Mouse (Mus musculus) hindbrain, embryonic 13.5 days (tissue): ENCODE measurements around the gene Reep6. TPM values are rescaled to one million over a fixed set of nuclear protein-coding genes. Genes with fewer than 3 reads are reported as not detected.
A peak's percentile ranks its signal among the peaks of the same experiment; 100 is the strongest.

Source experiments
- ATAC-seq: fragments of 200-750 bp; cut with Nextera tagmentation; 2 replicates; pipeline ENCODE4 v1.8.0; 2017; ENCODE audit warnings: moderate TSS enrichment; ENCODE audit not compliant: low FRiP score
- H3K27ac ChIP-seq: fragments of 300-500 bp; sonication (generic); 2 replicates; pipeline ENCODE4 v1.5.1; 2015; ENCODE audit warnings: inconsistent platforms, mild to moderate bottlenecking, moderate library complexity
- H3K27me3 ChIP-seq: fragments of 300-500 bp; sonication (generic); 2 replicates; pipeline ENCODE4 v1.6.1; 2015; ENCODE audit warnings: mild to moderate bottlenecking, inconsistent platforms
- H3K36me3 ChIP-seq: fragments of 300-500 bp; sonication (generic); 2 replicates; pipeline ENCODE4 v1.6.1; 2015; ENCODE audit warnings: mild to moderate bottlenecking, inconsistent platforms
- H3K4me1 ChIP-seq: fragments of 300-500 bp; sonication (generic); replicated peaks from 2 replicates; pipeline ENCODE4 v1.6.1; 2015; ENCODE audit warnings: inconsistent platforms
- H3K4me2 ChIP-seq: fragments of 300-500 bp; sonication (generic); 2 replicates; pipeline ENCODE4 v1.6.1; 2015; ENCODE audit warnings: inconsistent platforms, mild to moderate bottlenecking, moderate library complexity
- H3K4me3 ChIP-seq: fragments of 300-500 bp; sonication (generic); 2 replicates; pipeline ENCODE4 v1.5.1; 2015; ENCODE audit warnings: mild to moderate bottlenecking, inconsistent platforms
- H3K9ac ChIP-seq: fragments of 300-500 bp; sonication (generic); 2 replicates; pipeline ENCODE4 v1.6.1; 2015; ENCODE audit warnings: mild to moderate bottlenecking, inconsistent platforms
- H3K9me3 ChIP-seq: fragments of 300-500 bp; sonication (generic); 2 replicates; pipeline ENCODE4 v1.6.1; 2016; ENCODE audit warnings: inconsistent platforms
- WGBS: fragments of 180-500 bp; shearing (Covaris S2); methylation state at CpG from one replicate; pipeline ENCODE4 v1.1.7; 2015; 5-methylcytosine and 5-hydroxymethylcytosine counted together
- polyA plus RNA-seq: library from polyadenylated mRNA; unstranded; fragments of >200 nt; fragmentation: Nextera tagmentation; extraction: Ambion mirVana; gene quantifications from 2 replicates; pipeline ENCODE4 v1.2.1, GENCODE M21; 2015

Gene Reep6
- 3.1 and 3.5 TPM in 2 replicates for polyA plus RNA-seq

DNA sequence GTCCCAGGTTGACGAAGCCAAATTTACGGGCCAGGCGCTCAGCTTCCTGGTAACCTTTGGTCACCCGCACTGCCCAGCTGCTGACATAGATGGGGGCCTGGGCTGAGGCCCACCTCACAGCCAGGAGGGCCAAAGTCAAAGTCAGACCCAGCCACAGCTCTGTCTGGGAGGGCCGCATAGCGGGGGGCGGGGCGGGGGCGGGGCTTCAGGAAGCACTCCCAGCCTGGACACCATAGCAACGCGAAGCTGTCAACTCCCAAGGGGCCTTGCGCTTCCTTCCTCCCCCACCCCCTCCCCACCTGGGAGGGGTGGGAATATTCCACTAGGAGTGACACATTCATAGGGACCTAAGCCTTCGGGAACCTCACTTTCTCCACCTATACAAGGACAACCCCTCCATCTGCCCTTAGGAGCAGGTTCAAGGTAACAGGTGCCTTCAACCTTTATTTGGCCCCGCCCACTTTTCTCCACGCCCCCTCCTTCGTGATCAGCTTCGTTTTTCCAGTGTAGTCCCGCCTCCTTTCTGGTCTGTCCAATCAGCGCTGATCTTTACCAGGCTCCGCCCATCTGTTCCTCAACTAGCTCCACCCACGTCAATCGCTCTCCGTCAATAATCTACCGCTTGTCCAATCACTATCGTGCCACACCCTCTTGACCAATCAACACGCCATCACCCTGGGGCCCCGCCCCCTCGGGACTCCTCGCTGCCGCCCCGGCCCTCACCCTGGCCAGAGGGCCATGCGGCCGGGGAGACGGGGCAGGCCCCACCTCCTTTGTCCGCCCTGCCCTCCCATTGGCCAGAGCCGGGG, at the start of gene Reep6, which contains the start of gene Pcsk4:
TSS of gene Reep6 (plus strand) at position 681 of the 809 bp plus-strand sequence.
TSS of gene Pcsk4 (minus strand) at position 226 of the 809 bp plus-strand sequence.
- Histone ChIP-seq H3K27ac (no peak within 1 kb of the TSS), H3K4me2 (peak within 1 kb of the TSS; percentile 79), H3K4me3 (peak within 1 kb of the TSS; percentile 46), H3K27me3 (peaks cover 48% of the 10 kb centered on the region), H3K4me1 (peaks cover 17% of the 10 kb centered on the region), H3K9ac (peak within 1 kb of the TSS; percentile 68), H3K36me3 (no peaks in the 10 kb centered on the region), H3K9me3 (no peaks in the 10 kb centered on the region)
- 5% methylated on average over 36 of the region's 36 CpGs for WGBS
- peak; percentile 89 for ATAC-seq

DNA sequence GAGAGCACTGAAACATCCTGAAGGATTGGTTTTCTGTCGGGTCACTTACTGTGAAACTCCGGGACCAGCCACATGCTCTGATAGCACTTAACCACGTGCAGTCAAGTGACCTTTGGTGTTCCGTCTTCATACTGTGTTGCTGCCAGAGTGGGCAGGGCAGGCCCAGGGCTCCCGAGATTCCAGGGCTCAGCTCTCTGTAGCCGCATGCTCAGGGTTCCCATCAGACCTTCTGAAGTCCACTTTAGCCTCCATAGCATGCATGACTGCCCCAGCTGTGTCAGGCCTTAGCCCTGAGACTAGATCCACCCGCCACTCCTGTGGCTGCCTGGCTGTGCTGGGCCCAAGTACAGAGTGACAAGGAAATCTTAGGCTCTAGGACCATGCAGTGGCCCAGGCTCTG, 48.4 kb upstream of the Reep6 start:
- H3K9ac ChIP-seq, result peak overlapping the region; percentile 49; the same call in 1 of the 2 replicates
- no peak for ATAC-seq

GRCm38 (mm10) chr10:80281921-80282371, 47.8 kb upstream of the Reep6 start:
- 46% methylated on average over 8 of the region's 8 CpGs for WGBS
- no peaks in the 10 kb centered on the region for H3K9me3 ChIP-seq
- no peaks in the 10 kb centered on the region for H3K27me3 ChIP-seq
- H3K36me3 ChIP-seq, result peaks cover 96% of the 10 kb centered on the region
- peak overlapping the region; percentile 49; the same call in 1 of the 2 replicates for H3K9ac ChIP-seq
- 0 out of 2 replicates have a peak, but pooled peaks have one; percentile 19 for ATAC-seq
- H3K27ac ChIP-seq, result peak overlapping the region; percentile 65
- H3K4me1 ChIP-seq, result peaks cover 14% of the 10 kb centered on the region
- no peak overlapping the region for H3K4me2 ChIP-seq
- no peak overlapping the region for H3K4me3 ChIP-seq

More for the DNA sequence above, 48.4 kb upstream of the Reep6 start:
- Histone ChIP-seq H3K27ac (peak overlapping the region; percentile 65), H3K36me3 (peaks cover 95% of the 10 kb centered on the region), H3K4me3 (no peak overlapping the region), H3K27me3 (no peaks in the 10 kb centered on the region), H3K9me3 (no peaks in the 10 kb centered on the region), H3K4me1 (peaks cover 14% of the 10 kb centered on the region), H3K4me2 (no peak overlapping the region)
- 85% methylated on average over 7 of the region's 7 CpGs for WGBS

DNA sequence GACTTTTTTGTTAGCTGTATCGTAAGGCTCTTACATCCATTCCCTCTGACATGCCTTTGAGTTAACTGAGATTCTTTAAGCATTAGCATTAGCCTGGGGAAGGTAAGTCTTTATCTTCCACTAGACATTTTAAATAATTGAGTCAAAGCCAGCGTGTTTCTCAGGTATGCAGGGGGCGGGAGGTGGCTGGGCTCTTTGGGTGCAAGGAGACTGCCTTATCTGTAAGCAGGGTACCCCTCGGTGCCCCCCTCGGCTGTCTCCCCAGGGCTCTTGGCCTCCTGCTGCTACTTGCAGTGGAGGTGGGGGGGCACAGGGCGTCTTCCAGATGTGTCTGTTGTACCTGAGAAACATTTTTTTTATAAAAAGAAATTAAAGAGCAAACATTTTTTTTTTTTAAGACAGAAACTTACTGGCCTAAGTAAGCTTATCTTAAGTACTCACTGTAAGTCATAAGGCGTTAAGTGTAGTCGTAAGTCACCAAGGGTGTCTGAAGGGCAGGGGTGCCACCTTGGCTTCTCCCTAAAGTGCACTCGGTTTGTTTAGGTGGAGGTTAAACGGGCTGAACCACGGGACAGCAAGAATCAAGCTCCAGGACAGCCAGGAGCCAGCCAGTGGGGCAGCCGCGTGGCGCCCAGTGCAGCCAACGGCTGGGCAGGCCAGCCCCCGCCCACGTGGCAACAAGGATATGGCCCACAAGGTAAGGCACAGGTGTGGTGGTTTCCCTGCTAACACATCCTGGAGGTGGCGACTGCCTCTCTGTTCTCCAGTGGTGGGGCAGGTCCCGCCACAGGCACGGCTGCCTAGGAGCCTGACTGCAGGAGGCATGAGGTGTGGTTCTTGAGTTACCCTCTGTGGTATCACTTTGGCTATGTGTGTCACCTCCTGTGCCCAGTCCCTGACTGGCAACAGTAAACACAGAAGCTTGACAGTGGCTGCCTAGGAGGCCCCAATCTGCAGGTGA, 47.0 kb upstream of the Reep6 start:
- WGBS, result 92% methylated on average over 20 of the region's 20 CpGs
- H3K36me3 ChIP-seq, result peaks cover 95% of the 10 kb centered on the region
- ATAC-seq, result no peak

DNA sequence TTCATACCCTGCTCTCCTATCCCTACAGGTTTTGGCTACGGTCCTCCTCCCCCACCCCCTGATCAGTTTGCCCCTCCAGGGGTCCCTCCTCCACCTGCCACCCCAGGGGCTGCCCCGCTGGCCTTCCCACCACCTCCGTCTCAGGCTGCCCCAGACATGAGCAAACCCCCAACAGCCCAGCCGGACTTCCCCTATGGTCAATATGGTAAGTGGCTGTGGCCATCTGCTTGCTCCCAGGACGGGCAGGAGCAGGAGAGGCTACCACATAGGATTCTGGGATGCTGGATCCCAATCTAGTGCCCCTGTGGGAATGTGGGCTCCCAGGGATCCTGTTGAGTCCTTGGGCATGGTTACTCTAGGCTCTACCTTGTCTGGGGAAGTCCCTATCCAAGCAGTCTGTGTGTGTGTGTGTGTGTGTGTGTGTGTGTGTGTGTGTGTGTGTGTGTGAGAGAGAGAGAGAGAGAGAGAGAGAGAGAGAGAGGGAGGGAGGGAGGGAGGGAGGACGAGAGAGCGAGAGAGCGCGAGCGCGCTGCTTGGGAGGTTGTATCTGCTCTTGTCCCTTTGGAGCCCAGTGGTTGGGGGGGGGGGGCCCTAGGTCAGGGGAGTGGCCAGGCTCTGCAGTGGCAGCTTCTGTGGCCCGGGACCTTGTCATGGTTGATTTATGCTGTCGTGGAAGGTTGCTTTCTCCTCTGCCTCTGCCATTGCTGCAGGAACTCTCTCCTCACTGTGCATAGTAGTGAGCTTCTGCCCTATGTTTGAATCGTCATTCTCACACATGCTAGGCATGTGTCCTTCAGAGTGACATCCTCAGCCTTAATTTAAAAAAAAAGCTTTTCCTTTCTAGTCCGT, 44.3 kb upstream of the Reep6 start:
- ATAC-seq, result no peak

More for the DNA sequence above, 47.0 kb upstream of the Reep6 start:
- no peaks in the 10 kb centered on the region for H3K9me3 ChIP-seq
- peaks cover 14% of the 10 kb centered on the region for H3K4me1 ChIP-seq
- no peak overlapping the region for H3K4me2 ChIP-seq
- H3K27ac ChIP-seq, result peak overlapping the region; percentile 65
- no peak overlapping the region for H3K4me3 ChIP-seq
- no peaks in the 10 kb centered on the region for H3K27me3 ChIP-seq
- H3K9ac ChIP-seq, result no peak overlapping the region

DNA sequence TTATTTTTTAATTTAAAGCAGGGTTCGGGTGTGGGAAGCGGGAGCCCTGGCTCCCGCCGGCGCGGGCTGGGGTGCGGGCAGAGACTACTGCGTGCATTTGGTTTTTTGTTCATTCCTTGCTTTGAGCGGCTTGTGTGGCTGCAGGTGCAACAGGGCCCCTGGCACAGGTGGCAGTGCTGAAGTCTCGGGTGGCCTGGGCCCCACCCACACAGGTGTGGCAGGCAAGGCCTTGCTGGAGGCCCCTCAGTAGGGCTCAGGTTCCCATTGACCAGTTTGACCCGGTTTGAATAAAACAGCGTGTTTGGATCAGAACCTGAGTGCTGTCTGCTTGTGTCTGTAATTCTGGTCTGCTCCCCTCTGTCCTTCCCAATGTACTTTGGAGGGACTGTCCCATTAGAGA, 41.7 kb upstream of the Reep6 start:
- Histone ChIP-seq H3K36me3 (peaks cover 60% of the 10 kb centered on the region), H3K9me3 (no peaks in the 10 kb centered on the region), H3K4me2 (no peak overlapping the region), H3K9ac (no peak overlapping the region), H3K4me3 (no peak overlapping the region), H3K27ac (no peak overlapping the region), H3K4me1 (peaks cover 8% of the 10 kb centered on the region), H3K27me3 (no peaks in the 10 kb centered on the region)
- no peak for ATAC-seq
- 96% methylated on average over 12 of the region's 12 CpGs for WGBS

More for the DNA sequence above, 44.3 kb upstream of the Reep6 start:
- H3K4me2 ChIP-seq, result no peak overlapping the region
- H3K9me3 ChIP-seq, result no peaks in the 10 kb centered on the region
- H3K4me1 ChIP-seq, result peaks cover 14% of the 10 kb centered on the region
- H3K36me3 ChIP-seq, result peaks cover 85% of the 10 kb centered on the region
- H3K27ac ChIP-seq, result no peak overlapping the region
- H3K27me3 ChIP-seq, result no peaks in the 10 kb centered on the region
- H3K4me3 ChIP-seq, result no peak overlapping the region
- H3K9ac ChIP-seq, result no peak overlapping the region
- WGBS, result 80% methylated on average over 15 of the region's 15 CpGs

GRCm38 (mm10) chr10:80288657-80289056, 41.1 kb upstream of the Reep6 start:
- H3K4me2 ChIP-seq, result no peak overlapping the region
- H3K4me1 ChIP-seq, result peaks cover 14% of the 10 kb centered on the region
- ATAC-seq, result no peak
- WGBS, result 77% methylated on average over 8 of the region's 8 CpGs
- no peaks in the 10 kb centered on the region for H3K27me3 ChIP-seq
- no peak overlapping the region for H3K9ac ChIP-seq
- peaks cover 58% of the 10 kb centered on the region for H3K36me3 ChIP-seq
- no peaks in the 10 kb centered on the region for H3K9me3 ChIP-seq
- no peak overlapping the region for H3K27ac ChIP-seq
- H3K4me3 ChIP-seq, result no peak overlapping the region

GRCm38 (mm10) chr10:80292251-80293146, 37.3 kb upstream of the Reep6 start, which contains the start of gene Rps15:
Rps15 (plus strand) TSS chr10:80292453.
- H3K4me2 ChIP-seq, result peak within 1 kb of the TSS; percentile 99
- H3K4me1 ChIP-seq, result peaks cover 52% of the 10 kb centered on the region
- peak within 1 kb of the TSS; percentile 89 for H3K4me3 ChIP-seq
- H3K27me3 ChIP-seq, result no peaks in the 10 kb centered on the region
- under 1% methylated on average over 72 of the region's 72 CpGs for WGBS
- ATAC-seq, result peak; percentile 73
- H3K27ac ChIP-seq, result peak within 1 kb of the TSS; percentile 95
- H3K36me3 ChIP-seq, result peaks cover 36% of the 10 kb centered on the region
- H3K9me3 ChIP-seq, result no peaks in the 10 kb centered on the region
- peak within 1 kb of the TSS; percentile 100 for H3K9ac ChIP-seq

DNA sequence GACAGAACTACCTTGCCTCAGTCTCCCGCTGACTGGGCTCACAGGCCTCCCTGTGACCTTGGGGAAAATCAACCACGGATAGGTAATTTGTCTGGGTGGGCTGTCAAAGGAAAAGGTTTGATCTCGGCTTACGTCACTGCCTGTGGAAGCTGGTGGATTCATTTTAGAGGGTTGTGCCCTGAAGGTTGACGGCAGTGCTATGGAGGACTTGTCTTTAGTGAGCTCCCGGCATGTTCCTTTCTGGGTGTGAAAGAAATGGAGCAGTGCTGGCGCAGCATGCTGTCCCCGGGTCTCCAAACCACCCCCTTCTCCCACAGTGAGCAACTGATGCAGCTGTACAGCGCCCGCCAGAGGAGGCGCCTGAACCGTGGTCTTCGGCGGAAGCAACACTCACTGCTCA, 36.4 kb upstream of the Reep6 start:
- Histone ChIP-seq H3K36me3 (peaks cover 30% of the 10 kb centered on the region), H3K4me1 (peaks cover 60% of the 10 kb centered on the region), H3K27ac (peak overlapping the region; percentile 95), H3K9me3 (no peaks in the 10 kb centered on the region), H3K4me2 (peak overlapping the region; percentile 99), H3K4me3 (peak overlapping the region; percentile 89), H3K27me3 (no peaks in the 10 kb centered on the region), H3K9ac (peak overlapping the region; percentile 100)
- ATAC-seq, result no peak
- 29% methylated on average over 14 of the region's 14 CpGs for WGBS

DNA sequence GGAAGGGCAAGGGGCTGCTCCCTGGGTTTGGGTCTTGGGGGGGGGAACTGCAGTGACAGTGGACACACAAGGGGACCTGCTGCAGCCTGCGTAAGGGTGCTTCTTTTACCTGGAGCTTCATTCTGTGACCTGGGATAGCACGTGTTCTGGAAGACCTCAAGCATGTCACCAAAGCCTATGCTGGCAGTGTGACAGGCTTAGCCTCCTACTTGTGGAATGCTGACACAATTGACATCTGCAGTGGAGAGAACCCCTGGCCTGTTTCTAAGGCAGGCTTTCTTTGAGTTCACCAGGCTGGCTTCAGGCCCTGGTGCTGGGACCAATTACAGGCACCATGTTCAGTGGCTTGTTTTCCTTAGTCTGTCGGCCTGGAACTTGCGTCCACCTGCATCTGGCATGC, 35.4 kb upstream of the Reep6 start:
- peaks cover 64% of the 10 kb centered on the region for H3K4me1 ChIP-seq
- H3K36me3 ChIP-seq, result peaks cover 20% of the 10 kb centered on the region
- H3K27ac ChIP-seq, result no peak overlapping the region
- H3K9ac ChIP-seq, result peak overlapping the region; percentile 35; the same call in 1 of the 2 replicates
- 79% methylated on average over 4 of the region's 4 CpGs for WGBS
- H3K4me2 ChIP-seq, result no peak overlapping the region
- no peak overlapping the region; the same call in 1 of the 2 replicates for H3K4me3 ChIP-seq
- no peaks in the 10 kb centered on the region for H3K9me3 ChIP-seq
- no peak for ATAC-seq
- H3K27me3 ChIP-seq, result no peaks in the 10 kb centered on the region
